Mouse (Mus musculus): Measurements from ENCODE around the gene Vmn1r5. TPM values are rescaled to one million over a fixed set of nuclear protein-coding genes. Genes with fewer than 3 reads are reported as not detected.
"Not testable (repeated sequence)": the region's sequence is repeated elsewhere in the genome, so short reads cannot be mapped to it uniquely, and the experiment has no call there.

The Vmn1r5 gene
- polyA plus RNA-seq (2016; fragmentation: Nextera tagmentation; extraction: Ambion mirVana): not detected in 2 replicates

- no peak within 1 kb of the TSS for H3K4me3 ChIP-seq
- H3K4me1 ChIP-seq: no peaks in the 10 kb centered on the region
- H3K9me3 ChIP-seq: no peaks in the 10 kb centered on the region
- DNase-seq (ENCODE audit: extremely low spot score, low spot score): no peak
- no peaks in the 10 kb centered on the region for H3K27me3 ChIP-seq (ENCODE audit: poor library complexity, severe bottlenecking)
- H3K27ac ChIP-seq: no peak within 1 kb of the TSS
- H3K36me3 ChIP-seq (replicated peaks): no peaks in the 10 kb centered on the region
Observed at GRCm38 (mm10) chr6:56969973-56970372, at the start of gene Vmn1r5. Vmn1r5 (plus strand) TSS chr6:56970273.

- under 1% methylated on average over 25 of the region's 25 CpGs for WGBS
- no peaks in the 10 kb centered on the region for H3K9me3 ChIP-seq
- peaks cover 16% of the 10 kb centered on the region for H3K4me1 ChIP-seq
- H3K36me3 ChIP-seq (replicated peaks): no peaks in the 10 kb centered on the region
- H3K27me3 ChIP-seq (ENCODE audit: poor library complexity, severe bottlenecking): no peaks in the 10 kb centered on the region
- peak overlapping the region; percentile 90 for H3K27ac ChIP-seq
- DNase-seq (ENCODE audit: extremely low spot score, low spot score): no peak
- peak overlapping the region; percentile 78 for H3K4me3 ChIP-seq
Observed at GRCm38 (mm10) chr6:56923331-56923725, 46.7 kb upstream of the Vmn1r5 start.

DNA sequence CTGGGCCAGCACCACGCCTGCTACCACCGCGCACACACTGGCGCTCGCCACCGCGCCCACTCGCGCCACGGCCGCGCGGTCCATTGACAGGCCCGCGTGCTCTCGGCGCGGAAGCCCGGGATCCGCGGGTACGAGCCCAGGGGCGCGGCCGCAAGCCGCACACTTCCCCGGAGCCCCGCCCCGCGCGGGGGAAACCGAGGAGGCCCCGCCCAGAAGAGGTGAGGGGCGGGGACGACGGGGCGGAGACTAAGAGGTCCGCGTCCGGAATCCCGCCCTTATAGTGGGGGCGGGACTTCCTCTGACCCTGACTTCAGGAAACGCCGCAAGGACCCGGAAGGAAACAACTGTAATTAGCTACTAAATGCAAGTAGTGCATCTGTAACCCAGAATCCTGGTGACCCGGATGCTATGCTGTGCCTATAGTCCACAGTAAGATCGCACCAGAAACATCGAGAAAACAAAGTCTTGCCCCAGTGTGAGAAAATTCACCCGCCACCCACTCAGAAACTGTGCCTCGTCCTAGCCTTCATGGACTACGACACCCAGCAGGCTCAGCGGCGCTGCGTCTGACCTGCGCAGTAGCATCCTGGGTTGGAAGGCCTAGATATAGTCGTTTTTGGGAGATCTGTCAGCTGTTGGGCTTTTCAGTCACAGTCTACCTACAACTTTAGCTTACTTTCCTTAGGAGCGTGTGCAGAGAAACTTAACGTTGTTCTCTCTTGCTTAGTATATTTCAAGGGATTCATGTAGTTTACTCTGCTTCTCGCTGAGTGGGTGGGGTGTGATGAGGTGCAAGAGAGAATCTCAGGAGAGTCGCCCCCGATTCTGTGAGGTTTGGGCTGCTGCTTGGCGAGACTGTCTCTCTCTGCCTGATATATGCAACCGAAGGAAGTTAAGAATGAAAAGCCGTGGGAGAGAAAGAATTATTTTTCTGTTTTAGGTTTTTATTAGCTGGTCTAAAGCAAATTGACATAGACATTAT is 46.1 kb upstream of the Vmn1r5 start, which contains the start of the genes Nt5c3 and Vmn1r4:
Gene Nt5c3 (minus strand): TSS at position 207 of the 982 bp plus-strand sequence.
Gene Vmn1r4 (plus strand): TSS at position 290 of the 982 bp plus-strand sequence.
- H3K9me3 ChIP-seq: no peaks in the 10 kb centered on the region
- no peaks in the 10 kb centered on the region for H3K36me3 ChIP-seq (replicated peaks)
- H3K4me1 ChIP-seq: peaks cover 16% of the 10 kb centered on the region
- peak within 1 kb of the TSS; percentile 90 for H3K27ac ChIP-seq
- WGBS: 3% methylated on average over 64 of the region's 64 CpGs
- peak within 1 kb of the TSS; percentile 78 for H3K4me3 ChIP-seq
- no peaks in the 10 kb centered on the region for H3K27me3 ChIP-seq (ENCODE audit: poor library complexity, severe bottlenecking)
- peak; percentile 91 for DNase-seq (ENCODE audit: extremely low spot score, low spot score)

GRCm38 (mm10) chr6:56931648-56932415 is 38.2 kb upstream of the Vmn1r5 start:
- no peak for DNase-seq (ENCODE audit: extremely low spot score, low spot score)
- Histone ChIP-seq H3K9me3 (no peaks in the 10 kb centered on the region), H3K36me3 (replicated peaks) (no peaks in the 10 kb centered on the region), H3K27me3 (ENCODE audit: poor library complexity, severe bottlenecking) (no peaks in the 10 kb centered on the region), H3K4me3 (no peak overlapping the region), H3K4me1 (no peaks in the 10 kb centered on the region), H3K27ac (no peak overlapping the region)
- 75% methylated on average over 4 of the region's 4 CpGs for WGBS

- no peaks in the 10 kb centered on the region for H3K9me3 ChIP-seq
- H3K27me3 ChIP-seq (ENCODE audit: poor library complexity, severe bottlenecking): no peaks in the 10 kb centered on the region
- no peaks in the 10 kb centered on the region for H3K36me3 ChIP-seq (replicated peaks)
- DNase-seq (ENCODE audit: extremely low spot score, low spot score): no peak
- 83% methylated on average over 2 of the region's 2 CpGs for WGBS
- no peaks in the 10 kb centered on the region for H3K4me1 ChIP-seq
- no peak overlapping the region for H3K4me3 ChIP-seq
- no peak overlapping the region for H3K27ac ChIP-seq
Observed at GRCm38 (mm10) chr6:56932464-56932863, 37.6 kb upstream of the Vmn1r5 start.

DNA sequence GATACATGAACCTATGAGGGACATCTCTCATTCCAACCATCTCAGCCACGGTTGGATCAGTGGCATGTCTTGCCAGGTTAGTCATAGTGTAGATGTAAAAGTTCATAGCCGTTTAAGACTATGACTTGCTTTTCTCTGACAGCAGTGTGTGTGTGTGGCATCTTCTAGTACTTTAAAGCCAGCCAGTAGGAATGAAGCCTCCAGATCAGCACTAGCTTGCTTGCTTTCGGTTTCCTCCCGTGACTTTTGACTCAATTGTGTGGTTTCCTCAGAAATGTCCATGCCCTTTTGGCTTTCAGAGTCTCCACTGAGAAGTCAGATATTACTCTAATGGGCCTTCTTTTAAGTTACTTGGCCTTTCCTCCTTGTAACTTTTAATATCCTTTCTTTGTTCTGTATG is 35.7 kb upstream of the Vmn1r5 start:
- Histone ChIP-seq H3K27me3 (ENCODE audit: poor library complexity, severe bottlenecking) (no peaks in the 10 kb centered on the region), H3K36me3 (replicated peaks) (no peaks in the 10 kb centered on the region), H3K9me3 (no peaks in the 10 kb centered on the region), H3K4me3 (no peak overlapping the region), H3K4me1 (no peaks in the 10 kb centered on the region), H3K27ac (no peak overlapping the region)
- no peak for DNase-seq (ENCODE audit: extremely low spot score, low spot score)
- 91% methylated on average over 4 of the region's 4 CpGs for WGBS

- no peak overlapping the region for H3K27ac ChIP-seq
- DNase-seq (ENCODE audit: extremely low spot score, low spot score): no peak
- H3K27me3 ChIP-seq (ENCODE audit: poor library complexity, severe bottlenecking): no peaks in the 10 kb centered on the region
- 85% methylated on average over 5 of the region's 5 CpGs for WGBS
- no peak overlapping the region for H3K4me3 ChIP-seq
- no peaks in the 10 kb centered on the region for H3K4me1 ChIP-seq
- no peaks in the 10 kb centered on the region for H3K9me3 ChIP-seq
- H3K36me3 ChIP-seq (replicated peaks): no peaks in the 10 kb centered on the region
Observed at GRCm38 (mm10) chr6:56956436-56956835, 13.6 kb upstream of the Vmn1r5 start.

GRCm38 (mm10) chr6:56996943-56997342 is 26.9 kb downstream of the Vmn1r5 start, which contains the start of gene Vmn1r6:
Vmn1r6 (plus strand) TSS chr6:56997243.
- no peaks in the 10 kb centered on the region for H3K27me3 ChIP-seq (ENCODE audit: poor library complexity, severe bottlenecking)
- no peak within 1 kb of the TSS for H3K27ac ChIP-seq
- H3K9me3 ChIP-seq: no peaks in the 10 kb centered on the region
- H3K36me3 ChIP-seq (replicated peaks): no peaks in the 10 kb centered on the region
- no peaks in the 10 kb centered on the region for H3K4me1 ChIP-seq
- 87% methylated on average over 2 of the region's 2 CpGs for WGBS
- DNase-seq (ENCODE audit: extremely low spot score, low spot score): no peak
- no peak within 1 kb of the TSS for H3K4me3 ChIP-seq

DNA sequence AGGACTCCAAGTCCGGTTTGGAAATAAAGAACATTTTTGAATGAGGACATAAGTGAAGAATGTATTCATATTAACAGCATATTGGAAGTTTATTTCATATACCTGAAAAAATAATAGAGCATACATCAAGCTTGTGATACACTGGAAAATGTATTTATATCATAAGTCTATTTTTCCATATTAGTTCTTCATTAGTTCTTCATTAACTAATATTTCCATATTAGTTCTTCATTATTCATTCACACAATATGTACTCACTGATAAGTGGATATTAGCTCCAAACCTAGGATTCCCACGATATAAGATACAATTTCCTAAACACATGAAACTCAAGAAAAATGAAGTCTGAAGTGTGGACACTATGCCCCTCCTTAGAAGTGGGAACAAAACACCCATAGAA is 55.2 kb downstream of the Vmn1r5 start, which contains the start of gene Vmn1r7:
Gene Vmn1r7 (minus strand): TSS at position 101 of the 400 bp plus-strand sequence.
- DNase-seq (ENCODE audit: extremely low spot score, low spot score); H3K9me3 ChIP-seq; H3K36me3 ChIP-seq (replicated peaks); H3K4me3 ChIP-seq; H3K4me1 ChIP-seq; H3K27ac ChIP-seq; H3K27me3 ChIP-seq (ENCODE audit: poor library complexity, severe bottlenecking): not testable (repeated sequence)
- WGBS: 91% methylated on average over 2 of the region's 2 CpGs

- Histone ChIP-seq H3K36me3 (replicated peaks) (no peaks in the 10 kb centered on the region), H3K27ac (no peak within 1 kb of the TSS), H3K27me3 (ENCODE audit: poor library complexity, severe bottlenecking) (no peaks in the 10 kb centered on the region)
Observed at GRCm38 (mm10) chr6:57031984-57032383, 61.9 kb downstream of the Vmn1r5 start, which contains the start of gene Vmn1r8. Vmn1r8 (plus strand) TSS chr6:57032284.

DNA sequence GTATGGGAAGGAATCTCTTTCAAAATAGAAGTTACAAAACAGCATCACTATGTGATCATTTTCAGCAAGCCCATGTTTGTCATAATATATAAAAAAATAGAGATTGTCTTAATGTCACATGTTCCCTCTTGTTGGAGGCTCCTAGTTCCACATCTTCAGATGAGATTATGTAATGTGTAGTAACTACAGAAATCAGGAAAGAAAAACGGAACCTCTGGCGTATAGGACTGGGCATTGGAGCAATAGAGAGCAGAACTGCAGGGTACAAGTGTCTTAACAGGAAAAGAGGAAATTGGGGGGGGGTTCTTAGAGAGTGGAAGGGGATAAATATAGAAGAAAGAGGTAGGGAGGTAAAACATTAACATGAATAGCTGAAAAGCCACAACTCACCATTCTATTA is 64.6 kb downstream of the Vmn1r5 start:
- DNase-seq (ENCODE audit: extremely low spot score, low spot score): no peak
- Histone ChIP-seq H3K36me3 (replicated peaks) (no peaks in the 10 kb centered on the region), H3K4me1 (no peaks in the 10 kb centered on the region), H3K27ac (no peak overlapping the region), H3K4me3 (no peak overlapping the region), H3K27me3 (ENCODE audit: poor library complexity, severe bottlenecking) (no peaks in the 10 kb centered on the region), H3K9me3 (no peaks in the 10 kb centered on the region)
- WGBS: 87% methylated on average over 2 of the region's 2 CpGs

More at GRCm38 (mm10) chr6:57031984-57032383, 61.9 kb downstream of the Vmn1r5 start, which contains the start of gene Vmn1r8:
- no peak within 1 kb of the TSS for H3K4me3 ChIP-seq
- DNase-seq (ENCODE audit: extremely low spot score, low spot score): no peak
- H3K4me1 ChIP-seq: no peaks in the 10 kb centered on the region
- H3K9me3 ChIP-seq: no peaks in the 10 kb centered on the region

Measured in forebrain, embryonic 10.5 days (tissue).